Mouse (Mus musculus) heart, postnatal 0 days (tissue): ENCODE measurements at regions not wholly inside any gene's neighbourhood (a gene's known extent, or its start where the extent isn't known, plus 50 kb on each side); places are given as distances from the start of the nearest gene placed in this dataset.

ENCODE experiments used
- ATAC-seq: fragments of 200-750 bp; cut with Nextera tagmentation; 2 replicates; pipeline ENCODE4 v1.8.0; 2017; ENCODE audit warnings: low read depth, moderate number of reproducible peaks, moderate library complexity; ENCODE audit not compliant: insufficient read depth
- DNase-seq: peaks from one replicate; pipeline ENCODE4 v3.0.0-alpha.2; 2016; ENCODE audit warnings: low spot score
- H3K27ac ChIP-seq: fragments of 300-500 bp; sonication (generic); 2 replicates; pipeline ENCODE4 v1.5.1; 2014; ENCODE audit warnings: low read depth, mild to moderate bottlenecking
- H3K27me3 ChIP-seq: fragments of 300-500 bp; sonication (generic); 2 replicates; pipeline ENCODE4 v1.6.1; 2014; ENCODE audit warnings: low read length, mixed read lengths; ENCODE audit not compliant: control insufficient read depth, insufficient read depth
- H3K36me3 ChIP-seq: fragments of 300-500 bp; sonication (generic); replicated peaks from 2 replicates; pipeline ENCODE4 v1.6.1; 2014; ENCODE audit warnings: low read length, mixed read lengths; ENCODE audit not compliant: control insufficient read depth, insufficient read depth
- H3K4me1 ChIP-seq: fragments of 300-500 bp; sonication (generic); 2 replicates; pipeline ENCODE4 v1.6.1; 2014; ENCODE audit warnings: antibody characterized with exemption; ENCODE audit not compliant: control insufficient read depth, insufficient read depth
- H3K4me2 ChIP-seq: fragments of 300-500 bp; sonication (generic); 2 replicates; pipeline ENCODE4 v1.6.1; 2014; ENCODE audit warnings: low read depth, mild to moderate bottlenecking, low read length, moderate library complexity
- H3K4me3 ChIP-seq: fragments of 300-500 bp; sonication (generic); 2 replicates; pipeline ENCODE4 v1.5.1; 2014; ENCODE audit warnings: low read depth, low read length
- H3K9ac ChIP-seq: fragments of 300-500 bp; sonication (generic); replicated peaks from 2 replicates; pipeline ENCODE4 v1.6.1; 2014; ENCODE audit warnings: low read depth, low read length, mixed read lengths
- H3K9me3 ChIP-seq: fragments of 300-500 bp; sonication (generic); replicated peaks from 2 replicates; pipeline ENCODE4 v1.6.1; 2016; ENCODE audit warnings: low read length; ENCODE audit not compliant: control insufficient read depth
- CTCF ChIP-seq: IDR thresholded peaks from 2 replicates; pipeline ENCODE4 v1.5.1; 2016; ENCODE audit warnings: antibody characterized with exemption, control low read depth, low read depth
- EP300 ChIP-seq: IDR thresholded peaks from 2 replicates; pipeline ENCODE4 v1.6.1; 2016; ENCODE audit warnings: antibody characterized with exemption, low read depth
- WGBS: fragments of 180-500 bp; shearing (Covaris S2); extraction: QIAGEN DNeasy Blood & Tissue Kit; methylation state at CpG from one replicate; pipeline ENCODE4 v1.1.7; 2014; 5-methylcytosine and 5-hydroxymethylcytosine counted together

DNA sequence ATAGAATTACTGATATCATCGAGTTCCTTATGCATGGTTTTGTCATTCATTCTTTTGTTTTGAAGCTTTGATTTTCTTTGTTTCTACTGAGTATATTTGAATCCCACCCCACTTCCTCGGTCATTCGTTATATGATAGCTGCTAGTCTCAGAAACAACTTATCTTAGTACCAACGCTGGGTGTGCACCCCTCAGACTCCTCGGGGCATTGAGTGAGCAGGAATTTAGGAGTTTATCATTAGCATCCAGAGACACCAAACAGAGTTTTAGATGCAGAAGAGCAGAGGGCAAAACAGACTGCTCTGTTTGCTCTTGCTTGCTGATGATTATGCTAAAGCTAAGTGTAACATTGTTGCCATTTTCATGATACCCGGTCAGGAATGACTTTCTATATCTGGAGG, 115.3 kb downstream of the Zbtb18 start:
- H3K4me1 ChIP-seq = no peaks in the 10 kb centered on the region
- no peak overlapping the region for H3K9ac ChIP-seq
- no peak overlapping the region for H3K4me2 ChIP-seq
- H3K27ac ChIP-seq = no peak overlapping the region
- TF ChIP-seq EP300 = no peak
- no peak for TF ChIP-seq CTCF
- ATAC-seq (no peak), DNase-seq (no peak)
- H3K9me3 ChIP-seq = no peaks in the 10 kb centered on the region
- 48% methylated on average over 6 of the region's 6 CpGs for WGBS
- H3K36me3 ChIP-seq = no peaks in the 10 kb centered on the region
- H3K27me3 ChIP-seq = no peaks in the 10 kb centered on the region
- H3K4me3 ChIP-seq = no peak overlapping the region

GRCm38 (mm10) chr1:177557856-177558255, 115.7 kb downstream of the Zbtb18 start:
- no peaks in the 10 kb centered on the region for H3K9me3 ChIP-seq
- ATAC-seq = no peak
- no peak for DNase-seq
- H3K36me3 ChIP-seq = no peaks in the 10 kb centered on the region
- no peak overlapping the region for H3K9ac ChIP-seq
- no peak overlapping the region for H3K4me2 ChIP-seq
- H3K27ac ChIP-seq = no peak overlapping the region
- TF ChIP-seq CTCF (no peak), EP300 (no peak)
- H3K27me3 ChIP-seq = no peaks in the 10 kb centered on the region
- 34% methylated on average over 4 of the region's 4 CpGs for WGBS
- H3K4me3 ChIP-seq = no peak overlapping the region
- no peaks in the 10 kb centered on the region for H3K4me1 ChIP-seq

- Histone ChIP-seq H3K27me3 (no peaks in the 10 kb centered on the region), H3K4me2 (no peak overlapping the region), H3K4me3 (no peak overlapping the region), H3K9me3 (no peaks in the 10 kb centered on the region), H3K9ac (no peak overlapping the region), H3K27ac (no peak overlapping the region), H3K36me3 (no peaks in the 10 kb centered on the region), H3K4me1 (no peaks in the 10 kb centered on the region)
- no peak for DNase-seq
- 59% methylated on average over 17 of the region's 17 CpGs for WGBS
- ATAC-seq = no peak
- TF ChIP-seq EP300 = no peak
- TF ChIP-seq CTCF = no peak
Measured at GRCm38 (mm10) chr1:177561716-177562588, 119.8 kb downstream of the Zbtb18 start.

DNA sequence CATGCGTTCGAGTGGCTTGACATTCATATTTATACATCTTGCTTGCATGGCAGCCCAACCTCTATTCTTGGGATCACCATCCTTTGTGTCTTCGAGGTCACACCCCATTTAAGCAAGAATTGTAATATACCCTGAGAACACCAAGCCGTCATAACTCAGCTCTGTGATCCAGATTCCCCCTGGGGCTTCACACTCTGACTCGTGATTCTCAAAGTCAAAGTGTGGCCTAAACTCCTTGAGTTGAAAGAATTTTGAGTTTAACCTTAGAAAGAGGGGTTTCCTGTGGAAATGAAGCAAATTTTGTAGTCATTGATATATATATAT, 120.4 kb downstream of the Zbtb18 start:
- no peaks in the 10 kb centered on the region for H3K4me1 ChIP-seq
- no peak overlapping the region for H3K27ac ChIP-seq
- no peak overlapping the region for H3K4me3 ChIP-seq
- H3K9ac ChIP-seq = no peak overlapping the region
- H3K9me3 ChIP-seq = no peaks in the 10 kb centered on the region
- no peaks in the 10 kb centered on the region for H3K27me3 ChIP-seq
- ATAC-seq = no peak
- H3K36me3 ChIP-seq = no peaks in the 10 kb centered on the region
- no peak for DNase-seq
- TF ChIP-seq CTCF (no peak), EP300 (no peak)
- H3K4me2 ChIP-seq = no peak overlapping the region
- WGBS = 69% methylated on average over 5 of the region's 5 CpGs

GRCm38 (mm10) chr1:177565678-177566077, 123.5 kb downstream of the Zbtb18 start:
- Histone ChIP-seq H3K36me3 (no peaks in the 10 kb centered on the region), H3K27ac (no peak overlapping the region), H3K4me2 (no peak overlapping the region), H3K9me3 (no peaks in the 10 kb centered on the region), H3K27me3 (no peaks in the 10 kb centered on the region), H3K4me1 (no peaks in the 10 kb centered on the region), H3K9ac (no peak overlapping the region), H3K4me3 (no peak overlapping the region)
- WGBS = 83% methylated on average over 3 of the region's 3 CpGs
- DNase-seq = no peak
- ATAC-seq = no peak
- TF ChIP-seq CTCF (no peak), EP300 (no peak)
